Mouse (Mus musculus) thymus, adult 2 months (tissue): ENCODE measurements around the gene Aqr.

Source experiments
- CTCF ChIP-seq: fragments of 200-500 bp; IDR thresholded peaks from 2 replicates; pipeline ENCODE4 v1.5.1; 2012; ENCODE audit warnings: mild to moderate bottlenecking, control low read depth, low read length, moderate library complexity, borderline replicate concordance; ENCODE audit not compliant: control insufficient read depth, poor library complexity, insufficient read depth; ENCODE audit errors: extremely low read depth
- POLR2A ChIP-seq: fragments of 200-500 bp; IDR thresholded peaks from 2 replicates; pipeline ENCODE4 v1.6.1; 2012; ENCODE audit warnings: mild to moderate bottlenecking, low read length, control low read depth, moderate library complexity; ENCODE audit not compliant: control insufficient read depth, poor library complexity, insufficient read depth; ENCODE audit errors: extremely low read depth

DNA sequence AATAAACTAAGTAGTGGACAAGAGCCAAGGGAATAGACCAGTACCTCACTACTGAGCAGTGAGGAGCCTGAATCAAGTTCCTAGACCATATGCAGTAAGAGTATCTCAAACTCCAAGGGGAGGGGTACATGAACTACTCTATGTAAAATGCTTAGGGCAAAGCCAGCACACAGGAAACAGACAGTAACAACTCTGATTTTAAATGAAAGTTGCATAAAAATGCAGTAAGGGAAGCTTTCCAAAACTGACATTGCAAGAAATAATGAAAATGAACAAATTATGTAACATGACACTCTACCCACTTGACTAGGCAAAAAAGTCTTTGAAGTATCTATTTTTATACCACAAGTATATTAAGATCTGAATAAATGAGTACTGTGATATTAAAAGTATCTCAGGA, 19.0 kb downstream of the Aqr start:
- TF ChIP-seq CTCF = no peak
- no peak for TF ChIP-seq POLR2A
